Mouse (Mus musculus) thymus, postnatal 36 days (tissue): ENCODE measurements around the gene Glt28d2.

Source experiments
- DNase-seq, 2 experiments: peaks; one replicate each; pipeline ENCODE4 v3.0.0; 2022; ENCODE audit warnings: mixed read lengths in 2 of 2

Gene Glt28d2

GRCm38 (mm10) chr3:85863996-85864395 lies 23.3 kb downstream of the Glt28d2 start:
- DNase-seq, result no peak

- DNase-seq, result no peak
These were observed 24.4 kb downstream of the Glt28d2 start for GRCm38 (mm10) chr3:85862886-85863285.

- DNase-seq, result no peak
These were observed 26.3 kb downstream of the Glt28d2 start for GRCm38 (mm10) chr3:85860996-85861395.

DNA sequence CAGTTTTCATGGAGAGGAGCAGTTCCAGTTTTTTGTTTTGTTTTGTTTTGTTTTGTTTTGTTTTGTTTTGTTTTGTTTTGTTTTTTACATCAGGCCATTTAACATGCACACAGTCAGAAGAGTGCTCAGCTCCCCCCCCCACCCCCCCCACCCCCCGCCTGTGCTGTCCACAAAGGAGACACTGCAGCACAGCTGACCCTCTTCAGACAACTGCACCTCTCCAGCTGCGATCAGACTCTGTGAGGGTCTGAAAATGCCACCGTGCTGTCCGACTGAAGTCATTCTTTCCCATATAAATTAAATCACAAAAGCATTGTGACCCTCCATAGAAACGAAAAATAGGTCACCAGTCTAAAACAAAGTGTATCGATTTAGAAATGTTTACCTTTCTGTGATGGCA lies 28.0 kb downstream of the Glt28d2 start:
- no peak for DNase-seq

DNA sequence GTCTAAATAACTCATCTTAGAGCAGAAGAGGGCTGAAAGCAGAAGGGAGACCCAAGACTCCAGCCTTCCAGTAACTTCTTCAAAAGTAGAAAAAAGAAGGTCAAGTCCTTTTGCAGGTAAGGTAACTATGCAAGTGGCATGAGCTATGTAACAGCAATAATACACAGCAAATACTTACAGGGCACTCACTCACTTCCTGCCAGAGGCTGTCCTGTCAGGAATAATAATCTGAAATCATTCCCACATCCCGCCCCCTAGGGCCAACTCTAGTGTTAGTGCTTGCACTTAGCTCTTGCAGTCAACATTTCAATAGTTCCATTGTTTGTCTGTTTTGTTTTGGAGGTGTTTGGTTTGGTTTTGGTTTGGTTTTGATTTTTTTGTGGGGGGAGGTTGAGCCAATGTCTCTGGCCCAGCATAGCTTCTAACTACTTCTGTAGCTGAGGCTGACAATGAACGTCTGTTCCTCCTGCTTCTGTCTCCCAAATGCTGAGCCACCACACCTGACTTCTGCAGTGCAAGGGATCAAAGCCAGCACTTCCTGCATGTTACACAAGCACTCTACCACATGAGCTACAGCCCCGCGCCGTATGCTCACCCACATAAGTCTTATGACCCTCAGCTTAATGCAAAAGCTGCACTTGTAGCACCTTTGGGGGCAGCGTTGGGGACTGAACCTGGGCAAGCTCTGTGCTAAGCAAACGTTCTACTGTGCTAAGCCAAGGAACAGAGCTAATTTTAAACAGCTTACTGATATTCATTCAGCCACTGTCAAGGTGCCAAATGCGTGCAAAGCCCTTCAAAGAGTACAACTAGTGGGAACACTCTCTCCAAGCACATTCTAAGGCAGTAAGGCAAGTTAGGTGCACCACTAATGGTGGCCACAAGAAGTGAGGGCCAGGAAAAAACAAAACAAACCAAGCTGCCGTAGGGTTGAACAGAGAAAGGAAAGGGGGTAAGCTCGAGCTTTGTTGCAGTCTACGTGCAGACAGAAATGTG lies 28.9 kb downstream of the Glt28d2 start:
- DNase-seq, result no peak

DNA sequence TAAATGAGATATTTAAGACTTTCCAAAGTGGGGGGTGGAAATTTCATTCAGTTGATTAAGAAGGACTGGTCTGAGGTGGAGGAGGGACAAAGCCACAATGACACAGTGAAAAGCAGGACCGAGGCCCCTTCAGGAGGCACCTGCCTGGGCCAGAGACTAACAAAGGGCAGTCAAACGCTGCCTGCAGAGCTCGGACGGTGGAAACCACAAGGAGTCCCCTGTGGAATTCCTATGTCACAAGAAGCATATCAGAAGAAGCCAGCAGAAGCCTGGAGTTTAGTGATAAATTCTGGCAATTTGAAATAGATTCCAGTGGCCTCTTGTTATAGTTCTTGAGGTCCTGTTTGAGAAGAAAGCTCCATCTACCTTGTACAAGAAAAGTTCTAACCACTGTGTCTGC lies 30.2 kb downstream of the Glt28d2 start:
- DNase-seq, result no peak

DNA sequence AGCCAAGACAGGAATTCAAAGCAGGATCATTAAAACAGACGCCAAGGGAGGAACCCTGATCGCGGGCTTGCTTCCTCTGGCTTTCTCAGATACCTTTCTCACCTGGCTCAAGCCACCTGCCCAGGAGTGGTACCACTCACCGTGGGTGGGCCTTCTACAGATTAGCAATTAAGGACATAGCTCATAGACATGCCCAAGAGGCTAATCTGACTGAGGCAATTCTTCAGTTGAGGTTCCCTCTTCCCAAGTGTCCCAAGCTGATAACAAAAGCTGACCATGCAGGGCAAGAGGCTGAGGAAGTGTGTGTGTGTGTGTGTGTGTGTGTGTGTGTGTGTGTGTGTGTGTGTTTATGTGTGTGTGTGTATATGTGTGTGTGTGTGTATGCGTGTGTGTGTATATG lies 31.4 kb downstream of the Glt28d2 start:
- DNase-seq, result no peak

GRCm38 (mm10) chr3:85855043-85855442 lies 32.3 kb downstream of the Glt28d2 start:
- DNase-seq, result no peak

GRCm38 (mm10) chr3:85854143-85854542 lies 33.2 kb downstream of the Glt28d2 start:
- no peak for DNase-seq

- no peak for DNase-seq
These were observed 33.6 kb downstream of the Glt28d2 start for GRCm38 (mm10) chr3:85853715-85854114.

DNA sequence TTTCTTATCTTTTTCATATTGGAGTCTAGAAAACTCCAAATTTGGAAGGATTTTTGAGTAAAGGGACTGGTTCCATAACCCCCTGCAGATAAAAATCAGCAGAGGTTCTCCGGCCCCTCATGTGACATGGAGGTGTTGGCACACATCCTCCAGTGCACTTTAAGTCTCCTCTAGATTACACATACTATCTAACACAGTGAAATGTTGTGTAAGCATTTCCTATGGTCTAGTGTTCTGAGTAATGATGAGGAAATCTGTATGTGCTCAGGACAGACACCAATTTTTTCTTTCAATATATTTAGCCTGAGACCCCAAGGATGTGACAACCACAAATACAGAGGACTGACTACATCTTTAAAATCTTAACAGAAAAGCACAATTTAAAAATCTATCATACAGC lies 37.2 kb downstream of the Glt28d2 start:
- DNase-seq, result no peak

DNA sequence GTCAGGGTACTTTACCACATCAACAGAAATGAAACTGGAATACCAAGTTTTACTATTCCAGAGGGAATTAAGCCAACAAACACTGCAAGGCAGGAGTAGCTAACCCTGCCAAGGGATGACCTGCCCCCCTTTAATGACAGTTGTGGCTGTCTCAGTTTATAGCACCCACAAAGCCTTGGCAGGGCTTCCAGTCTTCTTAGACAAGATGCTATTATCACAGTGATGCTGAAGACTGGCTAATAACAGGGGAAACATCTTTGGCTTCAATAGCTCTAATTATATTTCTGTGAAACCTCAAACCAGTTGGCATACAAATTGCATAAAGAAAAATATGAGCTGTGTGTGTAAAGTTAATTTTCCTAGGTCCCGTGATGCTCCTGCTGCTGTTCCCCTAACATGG lies 41.0 kb downstream of the Glt28d2 start:
- no peak for DNase-seq

DNA sequence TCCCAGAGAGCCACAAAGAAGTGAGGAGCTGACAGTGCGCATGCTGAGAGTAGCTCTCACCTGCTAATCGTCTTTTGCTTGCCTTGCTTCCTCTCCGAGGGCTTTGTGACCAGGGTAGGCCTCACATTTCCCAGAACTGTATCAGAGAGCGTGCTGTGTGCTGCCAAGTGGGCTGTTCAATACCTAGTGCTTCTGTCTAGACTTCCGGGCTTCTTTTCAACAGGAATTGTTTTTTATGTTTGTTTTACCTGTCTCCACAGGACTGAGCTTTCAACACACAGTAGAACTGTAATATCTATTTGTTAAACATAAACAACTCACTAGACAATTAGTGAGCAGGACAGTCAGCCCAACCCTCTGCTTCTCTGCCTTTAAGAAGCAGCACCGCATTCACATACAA lies 42.0 kb downstream of the Glt28d2 start:
- DNase-seq, result no peak

- no peak for DNase-seq
These were observed 44.5 kb downstream of the Glt28d2 start for GRCm38 (mm10) chr3:85842881-85843218.

GRCm38 (mm10) chr3:85842177-85842880 lies 45.0 kb downstream of the Glt28d2 start:
- no peak for DNase-seq

- DNase-seq, result no peak
These were observed 45.7 kb downstream of the Glt28d2 start for GRCm38 (mm10) chr3:85841454-85842176.

- DNase-seq, result no peak
These were observed 53.7 kb downstream of the Glt28d2 start for GRCm38 (mm10) chr3:85833627-85834026.

GRCm38 (mm10) chr3:85832490-85833155 lies 54.7 kb downstream of the Glt28d2 start:
- no peak for DNase-seq

- no peak for DNase-seq
These were observed 55.5 kb downstream of the Glt28d2 start for GRCm38 (mm10) chr3:85831785-85832184.

- DNase-seq, result no peak
These were observed 58.3 kb downstream of the Glt28d2 start for GRCm38 (mm10) chr3:85829047-85829446.

DNA sequence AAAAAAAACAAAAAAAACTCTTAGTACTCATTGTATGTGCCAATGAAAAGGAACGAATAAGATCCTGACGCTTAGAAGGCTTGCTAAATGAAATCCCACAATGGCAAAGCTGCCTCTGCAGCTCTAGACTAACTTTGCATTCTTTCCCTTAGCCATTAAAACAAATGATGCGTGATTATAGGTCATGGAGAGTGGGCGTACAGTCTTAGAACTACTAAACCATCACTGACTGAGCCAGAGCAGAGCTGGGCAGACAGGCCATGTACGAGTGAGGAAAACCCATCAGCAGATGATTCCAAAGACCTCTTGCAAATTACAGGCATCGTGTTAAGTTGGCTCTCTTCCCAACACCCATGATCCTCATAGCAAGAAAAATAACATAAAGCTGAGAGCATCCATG lies 59.5 kb downstream of the Glt28d2 start:
- DNase-seq, result no peak

DNA sequence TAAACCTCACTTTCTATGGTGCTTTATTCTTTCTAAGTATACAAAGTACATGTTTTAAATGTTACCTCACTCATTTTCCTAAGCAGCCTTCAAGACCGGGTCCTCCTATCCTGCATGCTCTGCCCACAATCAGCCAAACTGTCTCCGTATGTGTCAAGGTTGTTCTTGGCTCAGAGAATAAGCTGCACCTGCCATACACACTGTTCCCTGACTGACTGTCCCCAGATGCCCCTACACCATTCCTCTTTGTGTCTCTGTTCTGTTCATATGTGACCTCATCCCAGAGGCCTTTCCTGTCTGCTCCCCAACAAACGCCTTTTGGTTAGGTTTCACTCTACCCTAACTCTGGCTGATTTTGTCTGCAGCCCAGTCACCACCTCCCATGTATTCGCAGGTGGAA lies 60.0 kb downstream of the Glt28d2 start:
- no peak for DNase-seq
